Mouse (Mus musculus) kidney, adult 2 months (tissue): ENCODE results near the gene Taf3.

ENCODE experiments used
- CTCF ChIP-seq: fragments of 200-500 bp; conservative IDR thresholded peaks from 2 replicates; pipeline ENCODE4 v1.5.1; 2011; ENCODE audit warnings: low read depth, mild to moderate bottlenecking, control low read depth, low read length, moderate library complexity, mixed read lengths; ENCODE audit not compliant: insufficient read depth, insufficient read length
- POLR2A ChIP-seq: fragments of 200-500 bp; IDR thresholded peaks from one replicate; pipeline ENCODE4 v1.6.1; 2011; ENCODE audit warnings: low read depth, low read length, control low read depth

- TF ChIP-seq CTCF (no peak), POLR2A (no peak)
Measured at GRCm38 (mm10) chr2:9962871-9963270, 85.5 kb downstream of the Taf3 start.
